Mouse (Mus musculus) E14TG2a.4 (cell line): ENCODE measurements around the gene Oas2.

ENCODE experiments used
- CTCF ChIP-seq: conservative IDR thresholded peaks from 2 replicates; pipeline ENCODE4 v1.5.1; 2014; ENCODE audit warnings: low read length
- POU5F1 ChIP-seq: IDR thresholded peaks from 2 replicates; pipeline ENCODE4 v1.6.1; 2014; ENCODE audit warnings: low read length, borderline replicate concordance

- TF ChIP-seq CTCF (no peak), POU5F1 (no peak)
Observed at GRCm38 (mm10) chr5:120779922-120780321, 30.3 kb upstream of the Oas2 start.
